Mouse (Mus musculus): ENCODE data around the gene Padi2.

- TF ChIP-seq CTCF (IDR thresholded peaks at IDR 0.05; ENCODE audit: borderline replicate concordance, insufficient read depth, low read length): peak; percentile 22; the same call in 1 of the 2 replicates
- no peak for TF ChIP-seq POLR2A (IDR thresholded peaks at IDR 0.05; ENCODE audit: low read depth, low read length)
Measured at GRCm38 (mm10) chr4:140981605-140982004, 75.5 kb downstream of the Padi2 start.
